Mouse (Mus musculus): ENCODE data around the gene Tmem25.

- TF ChIP-seq CTCF (IDR thresholded peaks at IDR 0.05; ENCODE audit: control insufficient read depth, insufficient read depth, low read length) (no peak), POLR2A (IDR thresholded peaks at IDR 0.05; ENCODE audit: borderline replicate concordance, control insufficient read depth, low read depth, low read length) (no peak)
These were observed 5.6 kb upstream of the Tmem25 start for GRCm38 (mm10) chr9:44804678-44805077.

Measured in bone marrow, adult 2 months (tissue).